Mouse (Mus musculus) lung, postnatal 0 days (tissue): ENCODE data around the gene Lrriq1. TPM values are rescaled to one million over a fixed set of nuclear protein-coding genes. Genes with fewer than 3 reads are reported as not detected.

Source experiments
- ATAC-seq: fragments of 200-750 bp; cut with Nextera tagmentation; 2 replicates; pipeline ENCODE4 v1.8.0; 2017; ENCODE audit warnings: moderate library complexity
- DNase-seq: peaks from one replicate; pipeline ENCODE4 v3.0.0-alpha.2; 2016; ENCODE audit warnings: low spot score
- H3K27ac ChIP-seq: fragments of 300-500 bp; sonication (generic); 2 replicates; pipeline ENCODE4 v1.5.1; 2014; ENCODE audit warnings: antibody characterized with exemption, mild to moderate bottlenecking, low read length, mixed read lengths
- H3K27me3 ChIP-seq: fragments of 300-500 bp; sonication (generic); replicated peaks from 2 replicates; pipeline ENCODE4 v1.6.1; 2014; ENCODE audit warnings: low read length, mixed read lengths; ENCODE audit not compliant: insufficient read depth
- H3K36me3 ChIP-seq: fragments of 300-500 bp; sonication (generic); 2 replicates; pipeline ENCODE4 v1.6.1; 2014; ENCODE audit warnings: low read length, mixed read lengths; ENCODE audit not compliant: insufficient read depth
- H3K4me1 ChIP-seq: fragments of 300-500 bp; sonication (generic); 2 replicates; pipeline ENCODE4 v1.6.1; 2014; ENCODE audit warnings: antibody characterized with exemption, low read depth, low read length, mixed read lengths; ENCODE audit not compliant: insufficient read depth
- H3K4me2 ChIP-seq: fragments of 300-500 bp; sonication (generic); replicated peaks from 2 replicates; pipeline ENCODE4 v1.6.1; 2014; ENCODE audit warnings: low read depth, mild to moderate bottlenecking, low read length, moderate library complexity, mixed read lengths
- H3K4me3 ChIP-seq: fragments of 300-500 bp; sonication (generic); 2 replicates; pipeline ENCODE4 v1.5.1; 2014; ENCODE audit warnings: low read depth, low read length
- H3K9ac ChIP-seq: fragments of 300-500 bp; sonication (generic); replicated peaks from 2 replicates; pipeline ENCODE4 v1.6.1; 2014; ENCODE audit warnings: low read depth, mild to moderate bottlenecking
- H3K9me3 ChIP-seq: fragments of 300-500 bp; sonication (generic); 2 replicates; pipeline ENCODE4 v1.6.1; 2016; ENCODE audit warnings: low read length, mixed read lengths
- CTCF ChIP-seq: IDR thresholded peaks from 2 replicates; pipeline ENCODE4 v1.5.1; 2016; ENCODE audit warnings: antibody characterized with exemption, mild to moderate bottlenecking
- EP300 ChIP-seq: IDR thresholded peaks from 2 replicates; pipeline ENCODE4 v1.6.1; 2016; ENCODE audit warnings: antibody characterized with exemption, mild to moderate bottlenecking, control low read depth
- WGBS: fragments of 180-500 bp; shearing (Covaris S2); extraction: QIAGEN DNeasy Blood & Tissue Kit; methylation state at CpG from one replicate; pipeline ENCODE4 v1.1.7; 2014; 5-methylcytosine and 5-hydroxymethylcytosine counted together
- polyA plus RNA-seq: library from polyadenylated mRNA; unstranded; fragments of >200 nt; fragmentation: Nextera tagmentation; extraction: Ambion mirVana; gene quantifications from 2 replicates; pipeline ENCODE4 v1.2.1, GENCODE M21; 2015

Gene Lrriq1
- polyA plus RNA-seq, 1 experiment from 2014 or later, result 5.5 TPM

- H3K4me2 ChIP-seq, result no peak overlapping the region
- 2% methylated on average over 17 of the region's 17 CpGs for WGBS
- peaks cover 37% of the 10 kb centered on the region for H3K27me3 ChIP-seq
- DNase-seq, result peak; percentile 28
- H3K9me3 ChIP-seq, result no peaks in the 10 kb centered on the region
- TF ChIP-seq CTCF (no peak), EP300 (no peak)
- no peak overlapping the region for H3K27ac ChIP-seq
- no peaks in the 10 kb centered on the region for H3K36me3 ChIP-seq
- no peak overlapping the region for H3K9ac ChIP-seq
- H3K4me3 ChIP-seq, result no peak overlapping the region
- ATAC-seq, result no peak
- peaks cover 2% of the 10 kb centered on the region; the same call in 1 of the 2 replicates for H3K4me1 ChIP-seq
Observed at GRCm38 (mm10) chr10:103026636-103027225, 209.4 kb downstream of the Lrriq1 start.

- H3K4me1 ChIP-seq, result no peaks in the 10 kb centered on the region
- H3K27me3 ChIP-seq, result no peaks in the 10 kb centered on the region
- H3K4me2 ChIP-seq, result no peak overlapping the region
- H3K9ac ChIP-seq, result no peak overlapping the region
- ATAC-seq (no peak), DNase-seq (no peak)
- TF ChIP-seq CTCF, result no peak
- H3K27ac ChIP-seq, result no peak overlapping the region
- WGBS, result 45% methylated on average over 2 of the region's 2 CpGs
- no peaks in the 10 kb centered on the region for H3K9me3 ChIP-seq
- no peak overlapping the region for H3K4me3 ChIP-seq
- H3K36me3 ChIP-seq, result no peaks in the 10 kb centered on the region
Observed at GRCm38 (mm10) chr10:103002556-103002955, 233.6 kb downstream of the Lrriq1 start.

GRCm38 (mm10) chr10:103000902-103001301, 235.2 kb downstream of the Lrriq1 start:
- no peak for ATAC-seq
- TF ChIP-seq CTCF, result no peak
- no peak for TF ChIP-seq EP300
- no peaks in the 10 kb centered on the region for H3K36me3 ChIP-seq
- no peak overlapping the region for H3K9ac ChIP-seq
- no peaks in the 10 kb centered on the region for H3K9me3 ChIP-seq
- H3K4me2 ChIP-seq, result no peak overlapping the region
- no peak overlapping the region for H3K27ac ChIP-seq
- 8% methylated on average over 8 of the region's 8 CpGs for WGBS
- H3K27me3 ChIP-seq, result no peaks in the 10 kb centered on the region
- no peaks in the 10 kb centered on the region for H3K4me1 ChIP-seq
- H3K4me3 ChIP-seq, result no peak overlapping the region
- DNase-seq, result no peak

GRCm38 (mm10) chr10:102999584-102999983, 236.5 kb downstream of the Lrriq1 start:
- no peak overlapping the region for H3K4me3 ChIP-seq
- ATAC-seq (no peak), DNase-seq (no peak)
- H3K4me2 ChIP-seq, result no peak overlapping the region
- H3K36me3 ChIP-seq, result no peaks in the 10 kb centered on the region
- H3K4me1 ChIP-seq, result no peaks in the 10 kb centered on the region
- H3K27ac ChIP-seq, result no peak overlapping the region
- no peak overlapping the region for H3K9ac ChIP-seq
- TF ChIP-seq EP300, result no peak
- TF ChIP-seq CTCF, result 0 out of 2 replicates have a peak, but pooled peaks have one; percentile 13
- H3K27me3 ChIP-seq, result no peaks in the 10 kb centered on the region
- H3K9me3 ChIP-seq, result no peaks in the 10 kb centered on the region

Other genes with a start within 250 kb of the Lrriq1 start
- not detected in 2 replicates for gene Alx1, start 206.1 kb downstream of the Lrriq1 start, polyA plus RNA-seq
- 0.43 and 0.60 TPM in 2 replicates for gene Slc6a15, start 131.5 kb upstream of the Lrriq1 start, polyA plus RNA-seq